Mouse (Mus musculus) mature B cell (primary cell): Measurements from ENCODE around the gene Kif11.

Experiments
- in situ Hi-C: fragments of 300-500 bp; cut with MboI; formaldehyde crosslinking; loops from 2 replicates; pipeline ENCODE4 v1.14.3; 2019

Kif11 gene

DNA sequence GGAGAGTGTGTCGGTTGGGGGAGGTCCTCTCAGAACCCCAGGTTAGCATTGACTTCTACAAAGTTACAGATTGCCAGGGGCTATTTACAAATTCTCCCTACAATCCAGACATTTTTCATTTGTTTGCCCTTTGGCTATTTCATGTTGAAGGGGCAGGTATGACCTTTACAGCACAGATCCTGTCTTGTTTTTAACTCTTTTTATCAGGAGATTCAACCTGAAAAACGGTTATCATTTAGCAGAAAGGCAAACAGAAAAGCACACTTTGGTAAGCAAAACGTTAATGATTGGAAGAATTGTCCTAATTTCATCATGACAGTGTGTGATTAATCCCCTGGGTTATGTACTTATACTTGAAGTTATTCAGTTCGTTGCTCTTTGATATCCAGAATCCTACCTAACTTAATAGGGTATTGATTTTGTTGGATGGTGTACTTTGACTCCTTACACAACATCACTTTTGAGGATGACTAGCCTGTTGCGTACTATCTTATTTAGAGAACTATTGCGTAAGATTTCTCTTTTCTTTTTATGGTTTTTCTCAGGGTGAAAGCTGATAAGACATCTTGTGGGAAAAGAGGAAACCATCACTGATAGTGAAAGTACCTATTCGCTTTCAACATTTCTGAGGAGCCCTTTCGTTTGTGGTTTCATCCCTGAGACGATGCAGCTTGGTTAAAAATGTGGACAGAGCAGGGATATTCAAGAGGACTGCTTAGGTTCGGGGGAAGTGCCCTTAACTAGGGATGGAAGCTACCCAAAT lies 66.5 kb downstream of the Kif11 start:
- in situ Hi-C loops, result no loop called here

DNA sequence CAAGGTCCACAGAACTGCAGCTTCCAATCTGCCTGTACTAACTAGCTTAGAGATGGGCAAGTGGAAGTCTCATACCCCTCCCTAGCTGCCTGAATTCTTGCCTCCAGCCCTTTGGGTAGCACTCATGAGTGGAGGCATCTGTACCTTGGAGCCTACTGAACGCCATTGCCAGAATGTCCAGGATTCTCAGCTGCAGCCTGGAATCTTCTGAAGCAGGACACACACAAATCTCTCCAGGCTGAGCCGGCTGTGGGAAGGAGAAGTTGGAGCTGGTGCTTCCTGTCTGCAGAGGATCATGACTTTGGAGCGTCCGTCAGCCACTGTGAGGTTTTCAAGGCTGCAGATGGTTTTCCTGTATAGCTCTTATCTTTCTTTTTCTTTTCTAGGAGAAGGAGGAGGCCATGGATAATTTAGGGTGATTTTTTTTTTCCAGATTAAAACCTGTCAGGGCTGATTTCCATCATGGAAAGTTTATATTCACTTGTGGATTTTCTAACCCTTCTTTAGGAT lies 67.5 kb downstream of the Kif11 start:
- in situ Hi-C loops, result no loop called here

DNA sequence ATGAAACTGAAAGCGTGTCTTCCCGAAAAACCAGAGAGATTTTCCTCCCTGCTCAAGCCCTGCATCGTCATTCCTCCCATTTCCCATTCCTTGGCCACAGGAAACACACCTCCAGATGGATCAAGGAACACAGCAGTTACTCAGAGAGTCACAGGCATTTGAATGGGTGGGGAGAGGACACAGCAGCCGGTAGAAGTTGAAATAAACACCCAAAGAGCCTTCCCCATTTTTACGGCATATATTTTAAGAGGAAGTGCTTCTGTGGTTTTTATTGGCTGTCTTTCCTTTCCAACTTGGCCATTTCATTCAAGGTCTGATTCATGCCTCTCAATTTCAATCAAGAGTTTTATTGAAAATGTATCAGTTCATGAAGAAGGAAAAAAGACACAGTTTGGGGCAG lies 72.0 kb downstream of the Kif11 start:
- in situ Hi-C loops, result no loop called here

DNA sequence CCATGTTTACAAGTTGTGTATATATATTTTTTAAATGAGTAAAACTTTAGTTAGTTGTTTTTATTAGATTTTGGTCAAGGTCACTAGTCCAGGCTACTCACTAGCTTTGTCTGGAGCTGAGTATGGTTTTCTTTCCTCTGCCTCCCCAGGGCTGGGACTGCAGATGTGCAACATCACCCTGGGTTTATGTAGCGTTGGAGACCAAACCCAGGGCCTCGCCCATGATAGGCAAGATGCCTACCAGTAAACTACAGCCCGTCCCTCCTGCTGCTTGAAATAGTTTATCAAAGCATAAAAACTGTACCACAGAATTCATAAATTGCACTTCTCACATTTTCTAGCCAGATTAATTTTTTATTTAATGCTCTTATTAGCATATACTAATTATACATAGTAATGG lies 73.0 kb downstream of the Kif11 start:
- in situ Hi-C loops, result no loop called here

DNA sequence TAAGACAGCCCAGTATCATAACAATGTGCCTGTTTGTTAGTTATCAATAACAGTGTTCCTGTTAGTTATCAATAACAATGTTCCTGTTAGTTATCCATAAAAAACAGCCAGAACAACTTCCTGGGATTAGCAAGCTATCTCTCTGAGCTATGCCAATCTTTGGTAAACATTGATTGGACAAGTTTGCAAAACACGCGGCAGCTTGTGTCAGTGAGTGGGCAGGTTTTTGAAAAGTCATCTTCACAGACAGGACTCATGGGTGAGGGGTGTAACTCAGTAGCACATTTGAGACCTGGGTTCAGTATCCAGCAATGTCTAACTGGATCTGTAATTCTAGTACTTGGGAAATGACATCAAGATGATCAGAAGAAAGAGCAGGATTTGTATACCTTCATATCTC lies 79.3 kb downstream of the Kif11 start:
- in situ Hi-C loops, result no loop called here

DNA sequence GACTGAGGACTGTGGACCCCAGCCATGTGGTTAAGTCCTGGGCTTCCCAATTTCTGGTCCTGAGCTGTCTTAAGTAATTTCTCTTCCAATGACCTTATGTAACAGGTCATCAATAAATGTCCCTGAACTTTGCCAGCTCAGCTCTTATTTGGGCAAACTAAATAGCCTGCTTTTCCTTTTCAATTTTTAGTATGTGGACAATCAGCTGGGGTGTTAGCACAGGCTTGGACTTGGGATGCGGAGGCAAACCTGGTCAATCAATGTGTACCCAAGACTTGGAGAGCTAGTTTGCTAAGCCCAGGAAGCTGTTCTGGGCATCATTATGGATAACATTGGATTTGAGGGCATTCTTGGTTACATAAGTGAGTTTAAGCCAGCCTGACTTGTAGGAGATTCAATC lies 79.8 kb downstream of the Kif11 start:
- in situ Hi-C loops, result no loop called here

DNA sequence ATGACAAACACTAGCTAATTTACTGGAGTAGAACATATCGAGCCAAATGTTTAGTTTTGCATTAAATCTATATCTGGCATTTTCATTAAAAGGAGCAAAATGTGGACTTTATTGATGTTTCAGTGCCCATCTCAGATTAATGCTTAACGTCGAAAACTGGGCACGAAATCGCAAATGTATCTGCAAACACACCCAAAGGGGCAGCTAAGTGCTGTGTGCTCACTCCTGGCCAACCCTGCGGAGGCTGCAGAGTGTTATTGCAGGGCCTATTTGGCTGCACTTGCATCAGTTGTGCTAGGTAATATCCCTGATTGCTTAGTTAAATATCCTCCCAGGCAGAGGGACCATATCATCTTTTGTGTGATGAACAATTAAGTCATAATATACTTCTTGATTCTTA lies 81.8 kb downstream of the Kif11 start:
- in situ Hi-C loops, result no loop called here

DNA sequence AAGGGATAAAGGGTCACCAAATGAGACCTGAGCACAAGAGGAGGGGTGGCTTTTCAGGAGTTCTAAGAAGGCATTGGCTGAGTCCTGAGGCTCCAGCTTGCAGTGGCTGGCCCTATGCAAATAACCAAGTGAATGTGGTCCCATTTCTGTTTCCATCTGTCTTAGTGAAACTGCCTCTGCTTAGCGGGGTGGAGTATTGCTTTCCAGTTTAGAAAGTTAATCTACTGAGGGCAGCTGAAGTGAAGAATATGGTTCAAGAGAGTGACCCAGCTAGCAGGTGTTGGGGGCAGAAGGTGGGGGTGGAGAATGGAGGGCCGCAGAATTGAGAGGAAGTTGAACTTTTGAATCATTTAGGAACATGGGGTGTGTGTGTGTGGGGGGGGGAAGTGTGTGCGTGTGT lies 90.2 kb downstream of the Kif11 start:
- in situ Hi-C loops, result no loop called here

DNA sequence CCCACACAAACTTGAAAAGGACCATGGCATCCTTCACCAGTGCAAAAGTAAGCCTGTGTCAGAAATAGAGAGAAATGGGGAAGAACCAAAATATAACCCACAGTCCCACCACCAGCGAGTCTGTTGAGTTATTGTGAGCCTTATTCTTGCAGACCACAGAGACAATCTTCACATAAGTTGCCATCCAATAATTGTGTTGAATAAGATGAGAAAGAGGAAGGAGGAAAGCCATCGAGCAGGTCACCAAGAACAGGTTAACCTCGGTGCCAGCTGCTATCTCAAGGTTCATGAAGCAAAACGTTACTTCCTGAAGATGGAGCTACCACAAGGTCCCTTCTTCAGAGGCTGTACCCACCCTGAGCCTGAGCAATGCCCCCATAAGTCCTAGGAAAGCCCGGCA lies 90.8 kb downstream of the Kif11 start:
- in situ Hi-C loops, result no loop called here

DNA sequence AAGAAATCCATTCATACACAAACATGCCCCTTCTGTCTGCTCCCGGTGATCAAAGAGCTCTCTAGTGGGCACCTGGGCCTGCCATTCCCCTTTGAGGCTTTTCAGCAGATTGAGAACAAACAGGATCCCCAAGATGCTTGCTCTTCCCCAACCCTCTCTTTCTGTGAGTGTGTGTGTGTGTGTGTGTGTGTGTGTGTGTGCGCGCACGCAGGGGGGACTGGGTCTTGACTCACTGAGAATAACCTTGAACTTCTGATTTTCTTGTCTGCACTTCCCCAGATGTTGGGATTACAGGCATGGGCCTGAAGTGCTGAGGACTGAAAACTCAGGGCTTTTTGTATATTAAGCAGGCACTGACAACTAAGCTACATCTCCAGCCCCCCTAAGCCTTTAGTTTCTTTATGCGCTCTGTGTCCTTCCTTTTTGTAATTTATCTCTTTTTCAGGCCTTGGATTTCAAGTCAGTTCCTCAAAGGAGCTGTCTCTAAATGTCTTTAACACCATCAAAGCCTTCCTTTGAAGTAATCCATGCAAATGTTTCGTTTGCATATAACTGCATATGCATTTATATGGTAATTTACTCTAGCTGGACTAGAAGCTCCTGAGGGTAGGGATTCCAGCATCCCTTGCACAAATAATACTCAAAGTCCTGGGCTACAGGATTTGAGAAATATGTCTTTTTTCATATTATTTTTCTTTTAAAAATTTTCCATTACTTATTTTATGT lies 92.8 kb downstream of the Kif11 start:
- in situ Hi-C loops, result no loop called here
